In genomic region chr3:89387632-89388031, GRCm38 (mm10) we compare ENCODE assay signal across 10 mouse cellular contexts. TPM values are rescaled to one million over a fixed set of nuclear protein-coding genes. Genes with fewer than 3 reads are reported as not detected.
DNase-seq lines count a peak whose midpoint lies in the region; ATAC-seq and TF ChIP-seq lines count a peak whose summit lies in the region.
"Had no signal": no experiment of that assay in that cellular context is flagged by ENCODE, and none has a peak within 500 bp of the region (broad histone marks: within the 10 kb centered on the region; RNA-seq: fewer than 3 reads in every experiment).

No protein-coding gene starts in this region.

- H3K9me3 ChIP-seq in lung, embryonic 14.5 days (ENCODE audit: low read depth, low read length) = no peaks in the 10 kb centered on the region
- H3K9me3 ChIP-seq in embryonic facial prominence, embryonic 13.5 days = no peaks in the 10 kb centered on the region

- no peak overlapping the region for H3K4me2 ChIP-seq in lung, embryonic 14.5 days
- 0 out of 2 replicates have a peak overlapping the region, but pooled peaks have one; percentile 2 for H3K4me2 ChIP-seq in embryonic facial prominence, embryonic 13.5 days

- no peaks in the 10 kb centered on the region; the same call in 1 of the 2 replicates for H3K27me3 ChIP-seq in lung, embryonic 14.5 days (ENCODE audit: insufficient read depth, low read length)
- H3K27me3 ChIP-seq in embryonic facial prominence, embryonic 13.5 days = peaks cover 24% of the 10 kb centered on the region

- no peak overlapping the region for H3K9ac ChIP-seq in lung, embryonic 14.5 days
- no peak overlapping the region for H3K9ac ChIP-seq in embryonic facial prominence, embryonic 13.5 days

- no peak overlapping the region for H3K4me3 ChIP-seq in lung, embryonic 14.5 days (ENCODE audit: low read depth, low read length)
- no peak overlapping the region; the same call in 1 of the 2 replicates for H3K4me3 ChIP-seq in embryonic facial prominence, embryonic 13.5 days

- H3K36me3 ChIP-seq in lung, embryonic 14.5 days (ENCODE audit: insufficient read depth) = no peaks in the 10 kb centered on the region
- H3K36me3 ChIP-seq in embryonic facial prominence, embryonic 13.5 days = no peaks in the 10 kb centered on the region

- H3K27ac ChIP-seq in lung, embryonic 14.5 days (ENCODE audit: low read depth) = no peak overlapping the region
- peak overlapping the region; percentile 11; the same call in 1 of the 2 replicates for H3K27ac ChIP-seq in embryonic facial prominence, embryonic 13.5 days

- 0 out of 2 replicates have a peak, but pooled peaks have one; percentile 4 for TF ChIP-seq CTCF in lung, embryonic 14.5 days (IDR thresholded peaks at IDR 0.05; ENCODE audit: low read depth)

- DNase-seq in cerebellum, adult 9-10 months = peak; percentile 65
- no peak for DNase-seq in cerebellum, adult 11 months
- no peak for DNase-seq in lung, embryonic 14.5 days
- DNase-seq in lung, postnatal 36 days = no peak
- DNase-seq in lung, postnatal 4 days = peak; percentile 54 to 56
- DNase-seq in embryo, embryonic 10 days (ENCODE audit: low spot score) = no peak

- peaks cover 8% of the 10 kb centered on the region for H3K4me1 ChIP-seq in lung, embryonic 14.5 days (ENCODE audit: insufficient read depth)
- peaks cover 60% of the 10 kb centered on the region for H3K4me1 ChIP-seq in embryonic facial prominence, embryonic 13.5 days

- 72% methylated on average over 11 of the region's 11 CpGs for WGBS in lung, embryonic 14.5 days
- 70% methylated on average over 11 of the region's 11 CpGs for WGBS in embryonic facial prominence, embryonic 13.5 days

- ATAC-seq in lung, embryonic 14.5 days (ENCODE audit: insufficient read depth) = no peak
- no peak for ATAC-seq in embryonic facial prominence, embryonic 13.5 days (ENCODE audit: insufficient number of reproducible peaks, insufficient read depth, low FRiP score, low TSS enrichment, low read depth)
- ATAC-seq in megakaryocyte-erythroid progenitor cell, adult 5-6 weeks (replicated peaks; ENCODE audit: low FRiP score, low TSS enrichment, poor library complexity, severe bottlenecking) = no peak

RNA-seq across cellular contexts. Expression of gene Zbtb7b, which starts 6.9 kb away (rescaled TPM):
- 1.6 and 1.7 TPM in 2 replicates for polyA plus RNA-seq in lung, embryonic 14.5 days (2014; fragmentation: Nextera tagmentation; extraction: Ambion mirVana)
- polyA plus RNA-seq in embryonic facial prominence, embryonic 13.5 days (2015; fragmentation: Nextera tagmentation; extraction: Ambion mirVana) = 1.7 and 2.1 TPM in 2 replicates
- total RNA-seq in megakaryocyte-erythroid progenitor cell, adult 5-6 weeks (2014; fragmentation: Nextera tagmentation) = 5.0 and 6.6 TPM in 2 replicates
- 7.3 and 11.5 TPM in 2 replicates for total RNA-seq in megakaryocyte-erythroid progenitor cell, adult 5-6 weeks (2017)

RNA-seq across cellular contexts. Expression of gene Lenep, which starts 15.0 kb away (rescaled TPM):
- 0.19 and 0.33 TPM in 2 replicates for polyA plus RNA-seq in lung, embryonic 14.5 days (2014; fragmentation: Nextera tagmentation; extraction: Ambion mirVana)
- polyA plus RNA-seq in embryonic facial prominence, embryonic 13.5 days (2015; fragmentation: Nextera tagmentation; extraction: Ambion mirVana) = not detected in 2 replicates
- total RNA-seq in megakaryocyte-erythroid progenitor cell, adult 5-6 weeks (2014; fragmentation: Nextera tagmentation) = 3.5 and 3.6 TPM in 2 replicates
- total RNA-seq in megakaryocyte-erythroid progenitor cell, adult 5-6 weeks (2017) = not detected in 2 replicates
- total RNA-seq: monocyte, adult 5-6 weeks had no signal
- polyA plus RNA-seq: forebrain, embryonic 14.5 days had no signal

RNA-seq across cellular contexts. Expression of gene Dcst1, which starts 22.6 kb away (rescaled TPM):
- polyA plus RNA-seq in lung, embryonic 14.5 days (2014; fragmentation: Nextera tagmentation; extraction: Ambion mirVana) = 0.11 TPM in 1 of 2 replicates, not detected in the other
- 0.44 and 0.85 TPM in 2 replicates for polyA plus RNA-seq in embryonic facial prominence, embryonic 13.5 days (2015; fragmentation: Nextera tagmentation; extraction: Ambion mirVana)
- not detected in 2 replicates for total RNA-seq in megakaryocyte-erythroid progenitor cell, adult 5-6 weeks (2014; fragmentation: Nextera tagmentation)
- total RNA-seq in megakaryocyte-erythroid progenitor cell, adult 5-6 weeks (2017) = not detected in 2 replicates
- total RNA-seq: monocyte, adult 5-6 weeks had no signal

RNA-seq across cellular contexts. Expression of gene Flad1, which starts 24.0 kb away (rescaled TPM):
- polyA plus RNA-seq in lung, embryonic 14.5 days (2014; fragmentation: Nextera tagmentation; extraction: Ambion mirVana) = 18.1 and 18.2 TPM in 2 replicates
- 29.4 and 29.5 TPM in 2 replicates for polyA plus RNA-seq in embryonic facial prominence, embryonic 13.5 days (2015; fragmentation: Nextera tagmentation; extraction: Ambion mirVana)
- 24.8 and 27.7 TPM in 2 replicates for total RNA-seq in megakaryocyte-erythroid progenitor cell, adult 5-6 weeks (2014; fragmentation: Nextera tagmentation)
- total RNA-seq in megakaryocyte-erythroid progenitor cell, adult 5-6 weeks (2017) = 10.7 and 12.6 TPM in 2 replicates

RNA-seq across cellular contexts. Expression of gene Dcst2, which starts 25.9 kb away (rescaled TPM):
- polyA plus RNA-seq in lung, embryonic 14.5 days (2014; fragmentation: Nextera tagmentation; extraction: Ambion mirVana) = 0.17 TPM in 1 of 2 replicates, not detected in the other
- 0.18 and 0.38 TPM in 2 replicates for polyA plus RNA-seq in embryonic facial prominence, embryonic 13.5 days (2015; fragmentation: Nextera tagmentation; extraction: Ambion mirVana)
- total RNA-seq in megakaryocyte-erythroid progenitor cell, adult 5-6 weeks (2014; fragmentation: Nextera tagmentation) = not detected in 2 replicates
- not detected in 2 replicates for total RNA-seq in megakaryocyte-erythroid progenitor cell, adult 5-6 weeks (2017)
- total RNA-seq: monocyte, adult 5-6 weeks had no signal

Comparison
In these comparisons a context has a peak if more than half of its experiments do, and no peak if none do; other contexts are left out.
1. DNase-seq: peak in cerebellum, adult 9-10 months (single experiment) and lung, postnatal 4 days (2 of 2); none in cerebellum, adult 11 months (single experiment), lung, embryonic 14.5 days (single experiment), lung, postnatal 36 days (single experiment) and embryo, embryonic 10 days (single experiment).